Mouse (Mus musculus): ENCODE measurements around the gene 2900026A02Rik. TPM values are rescaled to one million over a fixed set of nuclear protein-coding genes. Genes with fewer than 3 reads are reported as not detected.

2900026A02Rik gene
- 1.0 and 1.1 TPM in 2 replicates for polyA plus RNA-seq (2012; rRNA removed)

GRCm38 (mm10) chr5:113221147-113221865 lies at the start of gene 2900026A02Rik:
Gene 2900026A02Rik, minus strand, starts transcription at chr5:113221236.

GRCm38 (mm10) chr5:113226632-113227102 lies 5.6 kb upstream of the 2900026A02Rik start, which contains the start of gene Tmem211:
Gene Tmem211, plus strand, starts transcription at chr5:113226909.

GRCm38 (mm10) chr5:113081439-113081838 lies 139.6 kb downstream of the 2900026A02Rik start, which contains the start of gene Crybb3:
Gene Crybb3, minus strand, starts transcription at chr5:113081584.

DNA sequence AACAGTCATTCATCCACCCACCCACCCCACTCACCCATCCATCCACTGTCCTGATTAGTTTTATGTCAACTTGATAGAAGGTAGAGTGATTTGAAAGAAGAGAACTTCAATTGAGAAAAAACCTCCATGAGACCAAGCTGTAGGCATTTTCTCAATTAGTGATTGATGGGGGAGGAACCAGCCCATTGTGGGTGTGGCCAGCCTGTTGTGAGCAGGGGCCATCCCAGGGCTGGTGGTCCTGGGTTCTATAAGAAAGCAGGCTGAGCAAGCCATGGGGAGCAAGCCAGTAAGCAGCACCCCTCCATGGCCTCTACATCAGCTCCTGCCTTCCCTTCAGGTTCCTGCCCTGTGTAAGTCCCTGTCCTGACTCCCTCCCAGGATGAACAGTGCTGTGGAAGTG lies 151.0 kb downstream of the 2900026A02Rik start, which contains the start of gene Crybb2:
Crybb2 (minus strand) TSS at position 101 of the 400 bp plus-strand sequence.

Other genes starting within 250 kb of the 2900026A02Rik start
- gene Grk3, start 205.4 kb downstream of the 2900026A02Rik start, polyA plus RNA-seq (2012; rRNA removed) = 1.7 and 2.2 TPM in 2 replicates
- gene Crybb2, start 151.1 kb downstream of the 2900026A02Rik start, polyA plus RNA-seq (2012; rRNA removed) = not detected in 2 replicates
- gene Crybb3, start 139.7 kb downstream of the 2900026A02Rik start, polyA plus RNA-seq (2012; rRNA removed) = 0.06 and 0.10 TPM in 2 replicates
- gene Tmem211, start 5.7 kb upstream of the 2900026A02Rik start, polyA plus RNA-seq (2012; rRNA removed) = not detected in 2 replicates
- 1.1 and 1.3 TPM in 2 replicates for gene Sgsm1, start 89.5 kb upstream of the 2900026A02Rik start, polyA plus RNA-seq (2012; rRNA removed)
- gene Aym1, start 136.1 kb upstream of the 2900026A02Rik start, polyA plus RNA-seq (2012; rRNA removed) = not detected in 2 replicates

All from liver, embryonic 14 days (tissue).